Mouse (Mus musculus) hindbrain, embryonic 11.5 days (tissue): ENCODE data around the gene Chd5. TPM values are rescaled to one million over a fixed set of nuclear protein-coding genes. Genes with fewer than 3 reads are reported as not detected.

Experiments
- ATAC-seq: fragments of 200-750 bp; cut with Nextera tagmentation; 2 replicates; pipeline ENCODE4 v1.8.0; 2017; ENCODE audit warnings: mild to moderate bottlenecking, moderate TSS enrichment, moderate library complexity; ENCODE audit not compliant: low FRiP score
- DNase-seq: peaks from one replicate; pipeline ENCODE4 v3.0.0-alpha.2; 2015; ENCODE audit warnings: low spot score
- H3K27ac ChIP-seq: fragments of 300-500 bp; sonication (generic); 2 replicates; pipeline ENCODE4 v1.5.1; 2014; ENCODE audit warnings: mild to moderate bottlenecking, low read depth, low read length
- H3K27me3 ChIP-seq: fragments of 300-500 bp; sonication (generic); 2 replicates; pipeline ENCODE4 v1.6.1; 2014; ENCODE audit warnings: mild to moderate bottlenecking, low read length, moderate library complexity, mixed read lengths; ENCODE audit not compliant: control insufficient read depth, insufficient read depth
- H3K36me3 ChIP-seq: fragments of 300-500 bp; sonication (generic); 2 replicates; pipeline ENCODE4 v1.6.1; 2014; ENCODE audit warnings: mild to moderate bottlenecking, low read length, moderate library complexity, mixed read lengths; ENCODE audit not compliant: control insufficient read depth, insufficient read depth
- H3K4me1 ChIP-seq: fragments of 300-500 bp; sonication (generic); replicated peaks from 2 replicates; pipeline ENCODE4 v1.6.1; 2014; ENCODE audit warnings: low read length, mixed read lengths; ENCODE audit not compliant: control insufficient read depth, insufficient read depth
- H3K4me2 ChIP-seq: fragments of 300-500 bp; sonication (generic); replicated peaks from 2 replicates; pipeline ENCODE4 v1.6.1; 2014; ENCODE audit warnings: mild to moderate bottlenecking, low read depth, low read length
- H3K4me3 ChIP-seq: fragments of 300-500 bp; sonication (generic); 2 replicates; pipeline ENCODE4 v1.5.1; 2014; ENCODE audit warnings: low read depth, low read length
- H3K9ac ChIP-seq: fragments of 300-500 bp; sonication (generic); 2 replicates; pipeline ENCODE4 v1.6.1; 2014; ENCODE audit warnings: low read depth, low read length
- H3K9me3 ChIP-seq: fragments of 300-500 bp; sonication (generic); 2 replicates; pipeline ENCODE4 v1.6.1; 2016; ENCODE audit warnings: low read length; ENCODE audit not compliant: control insufficient read depth
- WGBS: fragments of 180-500 bp; shearing (Covaris S2); extraction: QIAGEN DNeasy Blood & Tissue Kit; methylation state at CpG from one replicate; pipeline ENCODE4 v1.1.7; 2014; 5-methylcytosine and 5-hydroxymethylcytosine counted together
- polyA plus RNA-seq: library from polyadenylated mRNA; unstranded; fragments of >200 nt; fragmentation: Nextera tagmentation; extraction: Ambion mirVana; gene quantifications from 2 replicates; pipeline ENCODE4 v1.2.1, GENCODE M21; 2014

Chd5 gene
- polyA plus RNA-seq, 1 experiment from 2014 or later, result 0.14 TPM

GRCm38 (mm10) chr4:152296874-152297861 lies 41.3 kb upstream of the Chd5 start, which contains the start of gene Icmt:
Icmt (plus strand) TSS chr4:152297227.
- Histone ChIP-seq H3K4me3 (peak within 1 kb of the TSS; percentile 98), H3K4me1 (peaks cover 13% of the 10 kb centered on the region), H3K27ac (peak within 1 kb of the TSS; percentile 67), H3K27me3 (peaks cover 31% of the 10 kb centered on the region), H3K36me3 (no peaks in the 10 kb centered on the region), H3K9me3 (no peaks in the 10 kb centered on the region), H3K4me2 (peak within 1 kb of the TSS; percentile 96), H3K9ac (peak within 1 kb of the TSS; percentile 96)
- DNase-seq (peak; percentile 99), ATAC-seq (peak; percentile 93)
- under 1% methylated on average over 110 of the region's 119 CpGs for WGBS

GRCm38 (mm10) chr4:152298836-152299235 lies 39.6 kb upstream of the Chd5 start:
- 82% methylated on average over 14 of the region's 14 CpGs for WGBS
- ATAC-seq, result no peak
- Histone ChIP-seq H3K27ac (no peak overlapping the region), H3K27me3 (peaks cover 17% of the 10 kb centered on the region), H3K36me3 (0 out of 2 replicates have a peak, but pooled peaks cover 2% of the 10 kb centered on the region), H3K4me2 (no peak overlapping the region), H3K9ac (no peak overlapping the region), H3K4me1 (peaks cover 6% of the 10 kb centered on the region; the same call in 1 of the 2 replicates), H3K4me3 (no peak overlapping the region; the same call in 1 of the 2 replicates), H3K9me3 (no peaks in the 10 kb centered on the region)
- DNase-seq, result no peak

- no peak overlapping the region for H3K4me3 ChIP-seq
- H3K27ac ChIP-seq, result no peak overlapping the region
- peaks cover 7% of the 10 kb centered on the region for H3K27me3 ChIP-seq
- H3K4me1 ChIP-seq, result peaks cover 6% of the 10 kb centered on the region; the same call in 1 of the 2 replicates
- H3K4me2 ChIP-seq, result no peak overlapping the region
- DNase-seq, result no peak
- no peaks in the 10 kb centered on the region for H3K9me3 ChIP-seq
- no peak overlapping the region for H3K9ac ChIP-seq
- 0 out of 2 replicates have a peak, but pooled peaks cover 2% of the 10 kb centered on the region for H3K36me3 ChIP-seq
- no peak for ATAC-seq
- WGBS, result 94% methylated on average over 8 of the region's 8 CpGs
Observed at GRCm38 (mm10) chr4:152300375-152300774, 38.1 kb upstream of the Chd5 start.

- Histone ChIP-seq H3K27ac (no peak overlapping the region), H3K4me1 (peaks cover 6% of the 10 kb centered on the region; the same call in 1 of the 2 replicates), H3K9me3 (no peaks in the 10 kb centered on the region), H3K4me3 (no peak overlapping the region), H3K9ac (no peak overlapping the region), H3K36me3 (0 out of 2 replicates have a peak, but pooled peaks cover 2% of the 10 kb centered on the region), H3K27me3 (no peaks in the 10 kb centered on the region), H3K4me2 (no peak overlapping the region)
- no peak for DNase-seq
- ATAC-seq, result no peak
- WGBS, result 76% methylated on average over 11 of the region's 11 CpGs
Observed at GRCm38 (mm10) chr4:152302012-152302411, 36.4 kb upstream of the Chd5 start.

- no peak overlapping the region for H3K9ac ChIP-seq
- DNase-seq, result no peak
- 0 out of 2 replicates have a peak, but pooled peaks cover 2% of the 10 kb centered on the region for H3K36me3 ChIP-seq
- no peak overlapping the region for H3K4me3 ChIP-seq
- ATAC-seq, result no peak
- H3K9me3 ChIP-seq, result no peaks in the 10 kb centered on the region
- peaks cover 2% of the 10 kb centered on the region; the same call in 1 of the 2 replicates for H3K4me1 ChIP-seq
- no peak overlapping the region for H3K4me2 ChIP-seq
- H3K27me3 ChIP-seq, result no peaks in the 10 kb centered on the region
- WGBS, result 96% methylated on average over 10 of the region's 10 CpGs
- no peak overlapping the region for H3K27ac ChIP-seq
Observed at GRCm38 (mm10) chr4:152303172-152303571, 35.3 kb upstream of the Chd5 start.

- Histone ChIP-seq H3K36me3 (0 out of 2 replicates have a peak, but pooled peaks cover 2% of the 10 kb centered on the region), H3K27me3 (no peaks in the 10 kb centered on the region), H3K9ac (no peak overlapping the region), H3K27ac (no peak overlapping the region), H3K9me3 (no peaks in the 10 kb centered on the region), H3K4me1 (no peaks in the 10 kb centered on the region), H3K4me2 (no peak overlapping the region), H3K4me3 (no peak overlapping the region)
- no peak for DNase-seq
- 90% methylated on average over 6 of the region's 6 CpGs for WGBS
- no peak for ATAC-seq
Observed at GRCm38 (mm10) chr4:152304685-152305084, 33.8 kb upstream of the Chd5 start.

GRCm38 (mm10) chr4:152305991-152306390 lies 32.5 kb upstream of the Chd5 start:
- ATAC-seq, result no peak
- no peak overlapping the region for H3K4me2 ChIP-seq
- no peak overlapping the region for H3K4me3 ChIP-seq
- 84% methylated on average over 6 of the region's 6 CpGs for WGBS
- no peak for DNase-seq
- 0 out of 2 replicates have a peak, but pooled peaks cover 2% of the 10 kb centered on the region for H3K36me3 ChIP-seq
- H3K27ac ChIP-seq, result no peak overlapping the region
- no peak overlapping the region for H3K9ac ChIP-seq
- H3K4me1 ChIP-seq, result no peaks in the 10 kb centered on the region
- H3K9me3 ChIP-seq, result no peaks in the 10 kb centered on the region
- peaks cover 8% of the 10 kb centered on the region for H3K27me3 ChIP-seq

- H3K9ac ChIP-seq, result no peak overlapping the region
- H3K4me2 ChIP-seq, result no peak overlapping the region
- ATAC-seq, result no peak
Observed at GRCm38 (mm10) chr4:152307542-152307941, 30.9 kb upstream of the Chd5 start.

More at GRCm38 (mm10) chr4:152307542-152307941, 30.9 kb upstream of the Chd5 start:
- Histone ChIP-seq H3K27ac (no peak overlapping the region), H3K4me3 (no peak overlapping the region), H3K27me3 (peaks cover 24% of the 10 kb centered on the region), H3K4me1 (no peaks in the 10 kb centered on the region), H3K9me3 (no peaks in the 10 kb centered on the region), H3K36me3 (0 out of 2 replicates have a peak, but pooled peaks cover 2% of the 10 kb centered on the region)
- no peak for DNase-seq
- 82% methylated on average over 9 of the region's 9 CpGs for WGBS
